ENCODE assay signal across 30 mouse cellular contexts in the genomic region with DNA sequence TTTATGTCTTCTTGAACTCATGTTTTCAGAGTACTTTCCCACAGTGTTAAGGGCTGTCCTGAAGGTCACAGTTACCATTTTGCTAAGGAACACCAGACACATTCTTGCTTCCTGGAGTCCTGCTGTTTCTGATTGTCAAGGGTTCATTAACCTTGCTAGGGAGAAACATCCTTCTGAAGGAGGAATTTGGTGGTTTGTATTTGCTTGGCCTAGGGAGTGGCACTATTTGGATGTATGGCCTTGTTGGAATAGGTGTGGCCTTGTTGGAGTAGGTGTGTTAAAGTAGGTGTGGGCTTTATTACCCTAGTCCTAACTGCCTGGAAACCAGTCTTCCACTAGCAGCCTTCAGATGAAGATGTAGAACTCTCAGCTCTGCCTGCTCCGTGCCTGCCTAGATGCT.
DNase-seq lines count a peak whose midpoint lies in the region; ATAC-seq and TF ChIP-seq lines count a peak whose summit lies in the region.
"Had no signal": no experiment of that assay in that cellular context is flagged by ENCODE, and none has a peak within 500 bp of the region (broad histone marks: within the 10 kb centered on the region; RNA-seq: fewer than 3 reads in every experiment).

No protein-coding gene starts in this region.

- no peaks in the 10 kb centered on the region for H3K27me3 ChIP-seq in E14TG2a.4 (ENCODE audit: insufficient read depth, low read length)
- no peaks in the 10 kb centered on the region for H3K27me3 ChIP-seq in intestine, embryonic 16.5 days (replicated peaks; ENCODE audit: control insufficient read depth, insufficient read depth, low read length)
- no peaks in the 10 kb centered on the region for H3K27me3 ChIP-seq in midbrain, embryonic 13.5 days
- no peaks in the 10 kb centered on the region for H3K27me3 ChIP-seq in limb, embryonic 10.5 days (ENCODE audit: low read depth, poor library complexity, severe bottlenecking)
- H3K27me3 ChIP-seq: CH12.LX; forebrain, embryonic 13.5 days; heart, embryonic 12.5 days; heart, embryonic 15.5 days; hindbrain, embryonic 13.5 days had no signal

- no peak for TF ChIP-seq CTCF in E14TG2a.4 (conservative IDR thresholded peaks at IDR 0.05; ENCODE audit: low read length)

- WGBS in intestine, embryonic 16.5 days: 68% methylated on average over 1 of the region's 1 CpGs
- 100% methylated on average over 1 of the region's 1 CpGs for WGBS in midbrain, embryonic 13.5 days
- 92% methylated on average over 1 of the region's 1 CpGs for WGBS in limb, embryonic 10.5 days

- H3K36me3 ChIP-seq in E14TG2a.4 (ENCODE audit: insufficient read depth, low read length): no peaks in the 10 kb centered on the region
- H3K36me3 ChIP-seq in intestine, embryonic 16.5 days (ENCODE audit: control insufficient read depth, insufficient read depth, low read length): no peaks in the 10 kb centered on the region
- no peaks in the 10 kb centered on the region for H3K36me3 ChIP-seq in midbrain, embryonic 13.5 days
- no peaks in the 10 kb centered on the region for H3K36me3 ChIP-seq in limb, embryonic 10.5 days
- H3K36me3 ChIP-seq: forebrain, embryonic 10.5 days; heart, embryonic 12.5 days; heart, embryonic 15.5 days; hindbrain, embryonic 10.5 days; hindbrain, embryonic 13.5 days had no signal

- H3K9ac ChIP-seq in intestine, embryonic 16.5 days (ENCODE audit: low read depth, low read length): no peak overlapping the region
- no peak overlapping the region for H3K9ac ChIP-seq in midbrain, embryonic 13.5 days (replicated peaks)
- H3K9ac ChIP-seq: forebrain, embryonic 13.5 days; forebrain, postnatal 0 days; heart, embryonic 12.5 days; heart, embryonic 15.5 days; hindbrain, embryonic 13.5 days had no signal

- H3K27ac ChIP-seq in intestine, embryonic 16.5 days (ENCODE audit: low read length): no peak overlapping the region
- H3K27ac ChIP-seq in midbrain, embryonic 13.5 days: no peak overlapping the region
- no peak overlapping the region for H3K27ac ChIP-seq in limb, embryonic 10.5 days
- H3K27ac ChIP-seq: forebrain, embryonic 10.5 days; forebrain, embryonic 13.5 days; gastrocnemius, adult 2 months; heart, embryonic 15.5 days; hindbrain, embryonic 10.5 days; hindbrain, embryonic 13.5 days had no signal

- peak overlapping the region; percentile 53; the same call in 1 of the 2 replicates for H3K4me3 ChIP-seq in E14TG2a.4 (replicated peaks; ENCODE audit: low read length)
- no peak overlapping the region for H3K4me3 ChIP-seq in intestine, embryonic 16.5 days (ENCODE audit: low read length)
- no peak overlapping the region for H3K4me3 ChIP-seq in midbrain, embryonic 13.5 days (replicated peaks)
- no peak overlapping the region for H3K4me3 ChIP-seq in limb, embryonic 10.5 days
- H3K4me3 ChIP-seq: forebrain, embryonic 10.5 days; forebrain, embryonic 13.5 days; gastrocnemius, adult 2 months; heart, embryonic 12.5 days; heart, embryonic 15.5 days; hindbrain, embryonic 10.5 days; hindbrain, embryonic 13.5 days had no signal

- peak; percentile 63; the same call in 1 of the 2 replicates for ATAC-seq in intestine, embryonic 16.5 days
- no peak for ATAC-seq in midbrain, embryonic 13.5 days
- ATAC-seq: activated CD4-positive, CD25-positive, alpha-beta regulatory T cell, adult 4 months; forebrain, embryonic 13.5 days; forebrain, postnatal 0 days; hindbrain, embryonic 16.5 days had no signal

- H3K9me3 ChIP-seq in E14TG2a.4 (ENCODE audit: low read length): no peaks in the 10 kb centered on the region
- no peaks in the 10 kb centered on the region for H3K9me3 ChIP-seq in intestine, embryonic 16.5 days (ENCODE audit: control insufficient read depth, low read length)
- H3K9me3 ChIP-seq in midbrain, embryonic 13.5 days: no peaks in the 10 kb centered on the region
- no peaks in the 10 kb centered on the region for H3K9me3 ChIP-seq in limb, embryonic 10.5 days (replicated peaks)
- H3K9me3 ChIP-seq: forebrain, embryonic 10.5 days; forebrain, embryonic 13.5 days; heart, embryonic 12.5 days; heart, embryonic 15.5 days; hindbrain, embryonic 10.5 days; hindbrain, embryonic 13.5 days had no signal

- H3K4me2 ChIP-seq in intestine, embryonic 16.5 days (ENCODE audit: low read depth, low read length): no peak overlapping the region
- H3K4me2 ChIP-seq in midbrain, embryonic 13.5 days (replicated peaks): no peak overlapping the region
- H3K4me2 ChIP-seq: forebrain, embryonic 13.5 days; heart, embryonic 12.5 days; heart, embryonic 15.5 days; hindbrain, embryonic 13.5 days had no signal

- peaks cover 27% of the 10 kb centered on the region for H3K4me1 ChIP-seq in E14TG2a.4 (replicated peaks; ENCODE audit: low read depth, low read length)
- no peaks in the 10 kb centered on the region for H3K4me1 ChIP-seq in intestine, embryonic 16.5 days (ENCODE audit: control insufficient read depth, insufficient read depth, low read length)
- no peaks in the 10 kb centered on the region for H3K4me1 ChIP-seq in midbrain, embryonic 13.5 days (replicated peaks)
- H3K4me1 ChIP-seq in limb, embryonic 10.5 days: no peaks in the 10 kb centered on the region
- H3K4me1 ChIP-seq: forebrain, embryonic 10.5 days; forebrain, embryonic 13.5 days; heart, embryonic 12.5 days; heart, embryonic 15.5 days; hindbrain, embryonic 10.5 days; hindbrain, embryonic 13.5 days had no signal

- peak; percentile 94 for DNase-seq in ES-CJ7 (ENCODE audit: low read depth, low spot score)
- DNase-seq in WW6 (ENCODE audit: low read depth, low spot score): peak; percentile 13
- DNase-seq in right cerebral cortex, postnatal 4 days: no peak
- no peak for DNase-seq in limb, embryonic 10.5 days (ENCODE audit: low spot score)
- DNase-seq in layer of hippocampus, postnatal 10 days (ENCODE audit: low spot score in 2 of 2): no peak
- DNase-seq: adrenal gland, adult 8-10 months; adrenal gland, postnatal 25 days; B cell, adult 2 months; cerebellum, adult 11-12 months; cerebellum, adult 8-10 months; cerebellum, postnatal 10 days; forebrain, postnatal 0 days; gastrocnemius, adult 2 months; gastrocnemius, postnatal 25 days; heart, adult 18-20 months; heart, postnatal 10 days; heart, postnatal 36 days; kidney, adult 18-20 months had no signal

Comparison
In these comparisons a context has a peak if more than half of its experiments do, and no peak if none do; other contexts are left out.
1. DNase-seq: peak in ES-CJ7 (single experiment) and WW6 (single experiment); none in right cerebral cortex, postnatal 4 days (single experiment), limb, embryonic 10.5 days (single experiment) and layer of hippocampus, postnatal 10 days (0 of 2).